Mouse (Mus musculus) neural tube, embryonic 12.5 days (tissue): ENCODE data around the gene Mgea5. TPM values are rescaled to one million over a fixed set of nuclear protein-coding genes. Genes with fewer than 3 reads are reported as not detected.
A peak's percentile ranks its signal among the peaks of the same experiment; 100 is the strongest.

Source experiments
- ATAC-seq: fragments of 200-750 bp; cut with Nextera tagmentation; 2 replicates; pipeline ENCODE4 v1.8.0; 2017; ENCODE audit warnings: low read depth, mild to moderate bottlenecking, moderate TSS enrichment, moderate library complexity; ENCODE audit not compliant: low FRiP score
- H3K27ac ChIP-seq: fragments of 300-500 bp; sonication (generic); 2 replicates; pipeline ENCODE4 v1.5.1; 2016
- H3K27me3 ChIP-seq: fragments of 300-500 bp; sonication (generic); replicated peaks from 2 replicates; pipeline ENCODE4 v1.6.1; 2016; ENCODE audit warnings: mild to moderate bottlenecking
- H3K36me3 ChIP-seq: fragments of 300-500 bp; sonication (generic); 2 replicates; pipeline ENCODE4 v1.6.1; 2016; ENCODE audit warnings: mild to moderate bottlenecking
- H3K4me1 ChIP-seq: fragments of 300-500 bp; sonication (generic); 2 replicates; pipeline ENCODE4 v1.6.1; 2016
- H3K4me2 ChIP-seq: fragments of 300-500 bp; sonication (generic); replicated peaks from 2 replicates; pipeline ENCODE4 v1.6.1; 2016; ENCODE audit warnings: mild to moderate bottlenecking
- H3K4me3 ChIP-seq: fragments of 300-500 bp; sonication (generic); 2 replicates; pipeline ENCODE4 v1.5.1; 2016
- H3K9ac ChIP-seq: fragments of 300-500 bp; sonication (generic); 2 replicates; pipeline ENCODE4 v1.6.1; 2016; ENCODE audit warnings: mild to moderate bottlenecking
- H3K9me3 ChIP-seq: fragments of 300-500 bp; sonication (generic); 2 replicates; pipeline ENCODE4 v1.6.1; 2016; ENCODE audit warnings: mild to moderate bottlenecking
- WGBS: fragments of 180-500 bp; shearing (Covaris S2); methylation state at CpG from one replicate; pipeline ENCODE4 v1.1.7; 2016; 5-methylcytosine and 5-hydroxymethylcytosine counted together
- polyA plus RNA-seq: library from polyadenylated mRNA; unstranded; fragments of >200 nt; fragmentation: Nextera tagmentation; extraction: Ambion mirVana; gene quantifications from 2 replicates; pipeline ENCODE4 v1.2.1, GENCODE M21; 2016

Gene Mgea5
- polyA plus RNA-seq = 102 and 109 TPM in 2 replicates

GRCm38 (mm10) chr19:45783181-45783932 lies at the start of gene Mgea5:
Gene Mgea5, minus strand, starts transcription at chr19:45783837.
- under 1% methylated on average over 66 of the region's 71 CpGs for WGBS
- Histone ChIP-seq H3K4me2 (peak within 1 kb of the TSS; percentile 74), H3K4me3 (peak within 1 kb of the TSS; percentile 99), H3K36me3 (peaks cover 13% of the 10 kb centered on the region), H3K9ac (peak within 1 kb of the TSS; percentile 98), H3K4me1 (peaks cover 19% of the 10 kb centered on the region), H3K27me3 (no peaks in the 10 kb centered on the region), H3K27ac (peak within 1 kb of the TSS; percentile 96), H3K9me3 (no peaks in the 10 kb centered on the region)
- ATAC-seq = peak; percentile 97

- Histone ChIP-seq H3K4me3 (no peak overlapping the region), H3K27me3 (no peaks in the 10 kb centered on the region), H3K27ac (no peak overlapping the region), H3K4me1 (no peaks in the 10 kb centered on the region), H3K36me3 (no peaks in the 10 kb centered on the region), H3K9ac (no peak overlapping the region), H3K4me2 (no peak overlapping the region), H3K9me3 (no peaks in the 10 kb centered on the region)
- WGBS = 65% methylated on average over 2 of the region's 2 CpGs
- ATAC-seq = no peak
Measured at GRCm38 (mm10) chr19:45830679-45831078, 47.0 kb upstream of the Mgea5 start.

- Histone ChIP-seq H3K27me3 (no peaks in the 10 kb centered on the region), H3K4me1 (no peaks in the 10 kb centered on the region), H3K4me3 (no peak overlapping the region), H3K4me2 (no peak overlapping the region), H3K27ac (no peak overlapping the region), H3K9ac (no peak overlapping the region), H3K9me3 (no peaks in the 10 kb centered on the region), H3K36me3 (no peaks in the 10 kb centered on the region)
- no peak for ATAC-seq
- WGBS = 93% methylated on average over 3 of the region's 3 CpGs
Measured at GRCm38 (mm10) chr19:45827736-45828135, 44.1 kb upstream of the Mgea5 start.

GRCm38 (mm10) chr19:45827125-45827524 lies 43.5 kb upstream of the Mgea5 start:
- Histone ChIP-seq H3K4me3 (no peak overlapping the region), H3K9me3 (no peaks in the 10 kb centered on the region), H3K36me3 (no peaks in the 10 kb centered on the region), H3K4me2 (no peak overlapping the region), H3K27ac (no peak overlapping the region), H3K27me3 (no peaks in the 10 kb centered on the region), H3K9ac (no peak overlapping the region), H3K4me1 (no peaks in the 10 kb centered on the region)
- ATAC-seq = no peak
- 91% methylated on average over 5 of the region's 5 CpGs for WGBS

- H3K36me3 ChIP-seq = no peaks in the 10 kb centered on the region
- 88% methylated on average over 3 of the region's 3 CpGs for WGBS
- H3K27ac ChIP-seq = no peak overlapping the region
- H3K4me2 ChIP-seq = no peak overlapping the region
- H3K4me1 ChIP-seq = 0 out of 2 replicates have a peak, but pooled peaks cover 3% of the 10 kb centered on the region
- H3K27me3 ChIP-seq = no peaks in the 10 kb centered on the region
- H3K4me3 ChIP-seq = no peak overlapping the region
- H3K9ac ChIP-seq = no peak overlapping the region
- H3K9me3 ChIP-seq = no peaks in the 10 kb centered on the region
- no peak for ATAC-seq
Measured at GRCm38 (mm10) chr19:45826146-45826545, 42.5 kb upstream of the Mgea5 start.

GRCm38 (mm10) chr19:45821832-45822231 lies 38.2 kb upstream of the Mgea5 start:
- no peaks in the 10 kb centered on the region; the same call in 1 of the 2 replicates for H3K27me3 ChIP-seq
- no peak overlapping the region for H3K4me2 ChIP-seq
- peaks cover 8% of the 10 kb centered on the region for H3K36me3 ChIP-seq
- no peak overlapping the region for H3K4me3 ChIP-seq
- H3K9me3 ChIP-seq = no peaks in the 10 kb centered on the region
- no peak for ATAC-seq
- H3K4me1 ChIP-seq = peaks cover 7% of the 10 kb centered on the region; the same call in 1 of the 2 replicates
- no peak overlapping the region for H3K27ac ChIP-seq
- no peak overlapping the region for H3K9ac ChIP-seq
- WGBS = 69% methylated on average over 5 of the region's 5 CpGs

- no peak overlapping the region for H3K4me2 ChIP-seq
- peaks cover 30% of the 10 kb centered on the region for H3K4me1 ChIP-seq
- H3K4me3 ChIP-seq = no peak overlapping the region
- peaks cover 8% of the 10 kb centered on the region for H3K36me3 ChIP-seq
- 77% methylated on average over 11 of the region's 11 CpGs for WGBS
- no peaks in the 10 kb centered on the region for H3K9me3 ChIP-seq
- ATAC-seq = no peak
- peaks cover 8% of the 10 kb centered on the region for H3K27me3 ChIP-seq
- no peak overlapping the region for H3K27ac ChIP-seq
- no peak overlapping the region for H3K9ac ChIP-seq
Measured at GRCm38 (mm10) chr19:45817816-45818490, 34.3 kb upstream of the Mgea5 start.

- H3K4me1 ChIP-seq = peaks cover 40% of the 10 kb centered on the region
- H3K36me3 ChIP-seq = peaks cover 8% of the 10 kb centered on the region
- peak overlapping the region; percentile 94 for H3K4me2 ChIP-seq
- no peak overlapping the region for H3K4me3 ChIP-seq
- H3K27ac ChIP-seq = no peak overlapping the region
- H3K9ac ChIP-seq = no peak overlapping the region; the same call in 1 of the 2 replicates
- WGBS = 18% methylated on average over 8 of the region's 8 CpGs
- ATAC-seq = no peak
- H3K9me3 ChIP-seq = no peaks in the 10 kb centered on the region
- peaks cover 8% of the 10 kb centered on the region for H3K27me3 ChIP-seq
Measured at GRCm38 (mm10) chr19:45816727-45817126, 33.1 kb upstream of the Mgea5 start.

- WGBS = under 1% methylated on average over 28 of the region's 29 CpGs
- Histone ChIP-seq H3K36me3 (peaks cover 8% of the 10 kb centered on the region), H3K4me2 (peak within 1 kb of the TSS; percentile 94), H3K27ac (no peak within 1 kb of the TSS), H3K9ac (peak within 1 kb of the TSS; percentile 57), H3K4me3 (peak within 1 kb of the TSS; percentile 38), H3K4me1 (peaks cover 44% of the 10 kb centered on the region), H3K27me3 (peaks cover 8% of the 10 kb centered on the region), H3K9me3 (no peaks in the 10 kb centered on the region)
- ATAC-seq = peak; percentile 27; the same call in 1 of the 2 replicates
Measured at GRCm38 (mm10) chr19:45815831-45816405, 32.3 kb upstream of the Mgea5 start, which contains the start of gene Kcnip2. Gene Kcnip2, minus strand, starts transcription at chr19:45816061.

- no peaks in the 10 kb centered on the region for H3K9me3 ChIP-seq
- peaks cover 8% of the 10 kb centered on the region for H3K27me3 ChIP-seq
- H3K36me3 ChIP-seq = peaks cover 8% of the 10 kb centered on the region
- H3K27ac ChIP-seq = no peak overlapping the region
- H3K4me2 ChIP-seq = peak overlapping the region; percentile 94
- WGBS = 52% methylated on average over 10 of the region's 10 CpGs
- no peak for ATAC-seq
- H3K9ac ChIP-seq = peak overlapping the region; percentile 57; the same call in 1 of the 2 replicates
- peaks cover 46% of the 10 kb centered on the region for H3K4me1 ChIP-seq
- peak overlapping the region; percentile 38 for H3K4me3 ChIP-seq
Measured at GRCm38 (mm10) chr19:45815170-45815569, 31.5 kb upstream of the Mgea5 start.

GRCm38 (mm10) chr19:45813801-45814200 lies 30.2 kb upstream of the Mgea5 start:
- no peak overlapping the region for H3K4me2 ChIP-seq
- H3K36me3 ChIP-seq = peaks cover 7% of the 10 kb centered on the region; the same call in 1 of the 2 replicates
- no peak for ATAC-seq
- H3K9me3 ChIP-seq = no peaks in the 10 kb centered on the region
- H3K4me3 ChIP-seq = no peak overlapping the region
- H3K27me3 ChIP-seq = peaks cover 8% of the 10 kb centered on the region
- no peak overlapping the region for H3K27ac ChIP-seq
- WGBS = 15% methylated on average over 12 of the region's 12 CpGs
- H3K4me1 ChIP-seq = peaks cover 46% of the 10 kb centered on the region
- no peak overlapping the region for H3K9ac ChIP-seq

- no peak overlapping the region for H3K9ac ChIP-seq
- H3K36me3 ChIP-seq = peaks cover 2% of the 10 kb centered on the region; the same call in 1 of the 2 replicates
- H3K4me3 ChIP-seq = no peak overlapping the region
- H3K27ac ChIP-seq = no peak overlapping the region
- 11% methylated on average over 11 of the region's 11 CpGs for WGBS
- peaks cover 46% of the 10 kb centered on the region for H3K4me1 ChIP-seq
- H3K27me3 ChIP-seq = peaks cover 8% of the 10 kb centered on the region
- no peak for ATAC-seq
- no peaks in the 10 kb centered on the region for H3K9me3 ChIP-seq
- H3K4me2 ChIP-seq = peak overlapping the region; percentile 64
Measured at GRCm38 (mm10) chr19:45813263-45813662, 29.6 kb upstream of the Mgea5 start.
